ENCODE assay signal across 12 mouse cellular contexts in genomic region chr12:99233386-99233785, GRCm38 (mm10).
DNase-seq lines count a peak whose midpoint lies in the region; ATAC-seq and TF ChIP-seq lines count a peak whose summit lies in the region.
"Had no signal": no experiment of that assay in that cellular context is flagged by ENCODE, and none has a peak within 500 bp of the region (broad histone marks: within the 10 kb centered on the region; RNA-seq: fewer than 3 reads in every experiment).

No protein-coding gene starts in this region.

- H3K27me3 ChIP-seq in forebrain, embryonic 13.5 days: no peaks in the 10 kb centered on the region
- no peaks in the 10 kb centered on the region for H3K27me3 ChIP-seq in forebrain, embryonic 16.5 days (replicated peaks; ENCODE audit: control insufficient read depth, insufficient read depth, low read length)
- no peaks in the 10 kb centered on the region for H3K27me3 ChIP-seq in liver, adult 2 months (ENCODE audit: control insufficient read depth, insufficient read depth, low read length)
- H3K27me3 ChIP-seq in liver, embryonic 12.5 days (replicated peaks): no peaks in the 10 kb centered on the region

- TF ChIP-seq POLR2A in liver, adult 2 months (IDR thresholded peaks at IDR 0.05; ENCODE audit: extremely low read depth, insufficient read depth, low read length): no peak

- H3K27ac ChIP-seq in forebrain, embryonic 13.5 days: peak overlapping the region; percentile 62; the same call in 1 of the 2 replicates
- no peak overlapping the region for H3K27ac ChIP-seq in forebrain, embryonic 16.5 days (ENCODE audit: low read length)
- H3K27ac ChIP-seq in liver, adult 2 months (replicated peaks; ENCODE audit: insufficient read depth, low read depth, low read length): peak overlapping the region; percentile 73
- H3K27ac ChIP-seq in liver, embryonic 12.5 days: no peak overlapping the region

- no peaks in the 10 kb centered on the region for H3K9me3 ChIP-seq in forebrain, embryonic 13.5 days (replicated peaks)
- H3K9me3 ChIP-seq in forebrain, embryonic 16.5 days (ENCODE audit: control insufficient read depth, low read length): no peaks in the 10 kb centered on the region
- H3K9me3 ChIP-seq in liver, embryonic 12.5 days (replicated peaks): no peaks in the 10 kb centered on the region

- H3K4me2 ChIP-seq in forebrain, embryonic 13.5 days: no peak overlapping the region
- H3K4me2 ChIP-seq in forebrain, embryonic 16.5 days (ENCODE audit: low read length): no peak overlapping the region
- no peak overlapping the region for H3K4me2 ChIP-seq in liver, embryonic 12.5 days

- no peak overlapping the region for H3K4me3 ChIP-seq in forebrain, embryonic 13.5 days
- H3K4me3 ChIP-seq in forebrain, embryonic 16.5 days (replicated peaks; ENCODE audit: low read length): no peak overlapping the region
- H3K4me3 ChIP-seq in liver, adult 2 months (ENCODE audit: insufficient read depth, low read depth, low read length): no peak overlapping the region
- H3K4me3 ChIP-seq in liver, embryonic 12.5 days: no peak overlapping the region

- H3K79me2 ChIP-seq in liver, adult 2 months (ENCODE audit: control insufficient read depth, insufficient read depth, low read length): peaks cover 11% of the 10 kb centered on the region

- WGBS in forebrain, embryonic 13.5 days: 26% methylated on average over 2 of the region's 2 CpGs
- WGBS in forebrain, embryonic 16.5 days: 32% methylated on average over 2 of the region's 2 CpGs
- WGBS in liver, adult 2 months: 32% methylated on average over 2 of the region's 2 CpGs
- 49% methylated on average over 2 of the region's 2 CpGs for WGBS in liver, embryonic 12.5 days (ENCODE audit: insufficient replicate concordance)

- TF ChIP-seq CTCF in liver, adult 2 months (IDR thresholded peaks at IDR 0.05; ENCODE audit: low read depth, low read length): no peak

- peaks cover 100% of the 10 kb centered on the region for H3K4me1 ChIP-seq in forebrain, embryonic 13.5 days
- peaks cover 73% of the 10 kb centered on the region for H3K4me1 ChIP-seq in forebrain, embryonic 16.5 days (replicated peaks; ENCODE audit: control insufficient read depth, insufficient read depth, low read length)
- peaks cover 41% of the 10 kb centered on the region for H3K4me1 ChIP-seq in liver, adult 2 months (ENCODE audit: control insufficient read depth, insufficient read depth, low read length)
- peaks cover 28% of the 10 kb centered on the region for H3K4me1 ChIP-seq in liver, embryonic 12.5 days

- H3K36me3 ChIP-seq in forebrain, embryonic 13.5 days (ENCODE audit: poor library complexity, severe bottlenecking): no peaks in the 10 kb centered on the region
- H3K36me3 ChIP-seq in forebrain, embryonic 16.5 days (ENCODE audit: control insufficient read depth, insufficient read depth): no peaks in the 10 kb centered on the region
- no peaks in the 10 kb centered on the region for H3K36me3 ChIP-seq in liver, adult 2 months (ENCODE audit: control insufficient read depth, insufficient read depth, low read length)
- no peaks in the 10 kb centered on the region for H3K36me3 ChIP-seq in liver, embryonic 12.5 days

- peak overlapping the region; percentile 34; the same call in 1 of the 2 replicates for H3K9ac ChIP-seq in forebrain, embryonic 13.5 days
- no peak overlapping the region for H3K9ac ChIP-seq in forebrain, embryonic 16.5 days (replicated peaks; ENCODE audit: low read depth, low read length)
- H3K9ac ChIP-seq in liver, adult 2 months (ENCODE audit: low read depth, low read length): peak overlapping the region; percentile 47
- no peak overlapping the region for H3K9ac ChIP-seq in liver, embryonic 12.5 days

- peak; percentile 56 for DNase-seq in liver, adult 2 months (ENCODE audit: extremely low read depth, low read depth, low spot score)
- DNase-seq in cerebellum, postnatal 25 days: peak; percentile 56 to 68
- DNase-seq in heart, postnatal 4 days: peak; percentile 62
- DNase-seq in lung, postnatal 4 days: no peak
- no peak for DNase-seq in layer of hippocampus, adult 18-20 months (ENCODE audit: low spot score in 2 of 2)
- DNase-seq: adrenal gland, adult 2 months; kidney, adult 11 months; lung, postnatal 14 days; thymus, adult 2 months had no signal

- no peak for ATAC-seq in forebrain, embryonic 13.5 days
- no peak for ATAC-seq in forebrain, embryonic 16.5 days
- no peak; the same call in 1 of the 2 replicates for ATAC-seq in liver, embryonic 12.5 days

Comparison
In these comparisons a context has a peak if more than half of its experiments do, and no peak if none do; other contexts are left out.
1. H3K27ac ChIP-seq: peak in forebrain, embryonic 13.5 days (single experiment) and liver, adult 2 months (single experiment); none in forebrain, embryonic 16.5 days (single experiment) and liver, embryonic 12.5 days (single experiment).
2. H3K9ac ChIP-seq: peak in forebrain, embryonic 13.5 days (single experiment) and liver, adult 2 months (single experiment); none in forebrain, embryonic 16.5 days (single experiment) and liver, embryonic 12.5 days (single experiment).
3. DNase-seq: peak in liver, adult 2 months (single experiment), cerebellum, postnatal 25 days (2 of 2) and heart, postnatal 4 days (single experiment); none in lung, postnatal 4 days (0 of 2) and layer of hippocampus, adult 18-20 months (0 of 2).